Mouse (Mus musculus): ENCODE measurements around the gene Rbm24.

DNA sequence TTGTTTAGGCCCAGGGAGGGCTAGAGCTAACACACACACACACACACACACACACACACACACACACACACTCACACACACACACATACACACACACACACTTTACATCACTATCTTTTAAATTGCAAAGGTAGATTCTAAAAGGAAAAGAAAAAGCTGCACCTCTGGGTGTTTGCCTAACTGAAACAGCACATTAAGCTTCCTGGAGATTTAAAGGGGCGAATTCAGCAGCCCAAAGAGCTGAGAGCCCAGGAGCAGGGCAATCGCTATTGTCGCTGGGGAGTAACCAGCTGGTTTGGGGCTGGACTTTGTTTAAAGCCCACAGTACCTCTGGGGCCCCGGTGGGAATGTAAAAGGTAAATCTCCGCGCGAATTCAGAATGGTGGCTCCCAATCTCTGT lies 1.4 kb downstream of the Rbm24 start:
- TF ChIP-seq GATA1 (IDR thresholded peaks at IDR 0.05; ENCODE audit: borderline replicate concordance, low read length) (no peak), FLI1 (IDR thresholded peaks at IDR 0.05; ENCODE audit: low read length) (no peak)
